Mouse (Mus musculus): ENCODE results near the gene Crygd.

GRCm38 (mm10) chr1:65107654-65108279 lies 44.5 kb upstream of the Crygd start:
- TF ChIP-seq CTCF (IDR thresholded peaks at IDR 0.05) (no peak), EP300 (IDR thresholded peaks at IDR 0.05; ENCODE audit: insufficient read depth, low read depth, low read length) (no peak), POLR2A (IDR thresholded peaks at IDR 0.05; ENCODE audit: insufficient read depth, low read depth, low read length) (no peak)

All from heart, adult 2 months (tissue).